In the genomic region with DNA sequence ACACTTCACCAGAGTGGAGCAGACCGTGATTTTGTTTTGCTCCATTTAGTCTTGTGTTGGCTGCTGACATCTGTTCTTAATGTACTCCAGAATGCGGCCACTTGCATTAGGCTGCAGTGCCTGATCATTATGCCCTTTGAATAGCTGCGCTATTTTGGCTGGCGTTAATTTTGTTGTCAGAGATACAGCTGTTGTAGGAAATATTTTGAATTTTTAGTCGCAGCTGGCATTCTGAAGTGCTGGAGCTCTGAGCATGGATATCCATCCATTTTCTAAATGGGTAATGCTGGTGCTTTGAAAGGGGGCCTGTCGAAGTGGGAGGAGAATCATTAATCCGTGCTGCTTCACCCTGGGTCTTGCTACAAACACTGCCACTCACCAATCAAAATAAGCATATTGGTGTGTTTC, we compare ENCODE assay signal across 13 mouse cellular contexts.
DNase-seq lines count a peak whose midpoint lies in the region; ATAC-seq and TF ChIP-seq lines count a peak whose summit lies in the region.
"Had no signal": no experiment of that assay in that cellular context is flagged by ENCODE, and none has a peak within 500 bp of the region (broad histone marks: within the 10 kb centered on the region; RNA-seq: fewer than 3 reads in every experiment).

No protein-coding gene starts in this region.

- no peak overlapping the region for H3K4me2 ChIP-seq in forebrain, embryonic 12.5 days
- no peak overlapping the region for H3K4me2 ChIP-seq in hindbrain, postnatal 0 days (ENCODE audit: low read depth, low read length)
- no peak overlapping the region for H3K4me2 ChIP-seq in hindbrain, embryonic 13.5 days
- H3K4me2 ChIP-seq in forebrain, embryonic 14.5 days (ENCODE audit: low read length): no peak overlapping the region

- peak overlapping the region; percentile 9; the same call in 1 of the 2 replicates for H3K27ac ChIP-seq in forebrain, embryonic 10.5 days
- H3K27ac ChIP-seq in forebrain, embryonic 12.5 days: no peak overlapping the region
- no peak overlapping the region for H3K27ac ChIP-seq in hindbrain, postnatal 0 days
- H3K27ac ChIP-seq in hindbrain, embryonic 13.5 days: no peak overlapping the region
- no peak overlapping the region for H3K27ac ChIP-seq in forebrain, embryonic 14.5 days (ENCODE audit: low read depth, low read length)
- H3K27ac ChIP-seq: stomach, postnatal 0 days had no signal

- no peaks in the 10 kb centered on the region for H3K9me3 ChIP-seq in forebrain, embryonic 10.5 days
- H3K9me3 ChIP-seq in forebrain, embryonic 12.5 days: 0 out of 2 replicates have a peak, but pooled peaks cover 4% of the 10 kb centered on the region
- no peaks in the 10 kb centered on the region for H3K9me3 ChIP-seq in hindbrain, postnatal 0 days (ENCODE audit: low read length)
- H3K9me3 ChIP-seq in hindbrain, embryonic 13.5 days: no peaks in the 10 kb centered on the region
- no peaks in the 10 kb centered on the region for H3K9me3 ChIP-seq in forebrain, embryonic 14.5 days (replicated peaks; ENCODE audit: control insufficient read depth, low read length)

- whole genome bisulfite sequencing in forebrain, embryonic 10.5 days: 59% methylated on average over 7 of the region's 7 CpGs
- WGBS in forebrain, embryonic 12.5 days: 40% methylated on average over 7 of the region's 7 CpGs
- WGBS in hindbrain, postnatal 0 days: 56% methylated on average over 7 of the region's 7 CpGs
- 49% methylated on average over 7 of the region's 7 CpGs for WGBS in hindbrain, embryonic 13.5 days
- 24% methylated on average over 7 of the region's 7 CpGs for WGBS in forebrain, embryonic 14.5 days

- H3K36me3 ChIP-seq in forebrain, embryonic 10.5 days (replicated peaks): no peaks in the 10 kb centered on the region
- H3K36me3 ChIP-seq in forebrain, embryonic 12.5 days (replicated peaks): no peaks in the 10 kb centered on the region
- H3K36me3 ChIP-seq in hindbrain, postnatal 0 days (ENCODE audit: insufficient read depth, low read length): no peaks in the 10 kb centered on the region
- no peaks in the 10 kb centered on the region for H3K36me3 ChIP-seq in hindbrain, embryonic 13.5 days
- H3K36me3 ChIP-seq in forebrain, embryonic 14.5 days (ENCODE audit: control insufficient read depth, insufficient read depth, low read length): no peaks in the 10 kb centered on the region

- no peak overlapping the region for H3K9ac ChIP-seq in forebrain, embryonic 12.5 days
- no peak overlapping the region for H3K9ac ChIP-seq in hindbrain, postnatal 0 days (replicated peaks; ENCODE audit: low read length)
- no peak overlapping the region for H3K9ac ChIP-seq in hindbrain, embryonic 13.5 days
- H3K9ac ChIP-seq in forebrain, embryonic 14.5 days (ENCODE audit: low read length): no peak overlapping the region

- DNase-seq in forebrain, embryonic 10.5 days (ENCODE audit: extremely low spot score, low spot score): no peak
- peak; percentile 14 for DNase-seq in hindbrain, postnatal 0 days (ENCODE audit: low spot score)
- peak; percentile 74 for DNase-seq in forebrain, embryonic 14.5 days (ENCODE audit: low spot score)
- peak; percentile 17 for DNase-seq in telencephalon, adult 2 months (ENCODE audit: low read depth, low spot score)
- no peak for DNase-seq in kidney, adult 8-10 months
- no peak for DNase-seq in gastrocnemius, postnatal 14 days
- DNase-seq: adrenal gland, postnatal 25 days; cerebellum, adult 9-10 months; lung, adult 2 months had no signal

- peaks cover 10% of the 10 kb centered on the region for H3K4me1 ChIP-seq in forebrain, embryonic 10.5 days
- H3K4me1 ChIP-seq in forebrain, embryonic 12.5 days: peaks cover 6% of the 10 kb centered on the region; the same call in 1 of the 2 replicates
- no peaks in the 10 kb centered on the region for H3K4me1 ChIP-seq in hindbrain, postnatal 0 days (ENCODE audit: insufficient read depth, low read length)
- H3K4me1 ChIP-seq in hindbrain, embryonic 13.5 days (replicated peaks): 0 out of 2 replicates have a peak, but pooled peaks cover 7% of the 10 kb centered on the region
- peaks cover 5% of the 10 kb centered on the region; the same call in 1 of the 2 replicates for H3K4me1 ChIP-seq in forebrain, embryonic 14.5 days (ENCODE audit: control insufficient read depth, insufficient read depth, low read length)

- intact Hi-C loops in gastrocnemius, postnatal 14 days (cut with DNase I; ENCODE audit: low total_unique reads): no loop called here

- no peak for ATAC-seq in forebrain, embryonic 12.5 days (ENCODE audit: low FRiP score)
- no peak for ATAC-seq in hindbrain, postnatal 0 days
- no peak for ATAC-seq in hindbrain, embryonic 13.5 days (ENCODE audit: low FRiP score)
- ATAC-seq in forebrain, embryonic 14.5 days: peak; percentile 77
- ATAC-seq: intestine, postnatal 0 days had no signal

- no peak overlapping the region for H3K4me3 ChIP-seq in forebrain, embryonic 10.5 days
- H3K4me3 ChIP-seq in forebrain, embryonic 12.5 days (replicated peaks): no peak overlapping the region
- no peak overlapping the region for H3K4me3 ChIP-seq in hindbrain, postnatal 0 days (ENCODE audit: low read length)
- no peak overlapping the region for H3K4me3 ChIP-seq in hindbrain, embryonic 13.5 days
- H3K4me3 ChIP-seq in forebrain, embryonic 14.5 days (ENCODE audit: low read depth, low read length): no peak overlapping the region

- no peaks in the 10 kb centered on the region for H3K27me3 ChIP-seq in forebrain, embryonic 10.5 days (ENCODE audit: poor library complexity, severe bottlenecking)
- H3K27me3 ChIP-seq in forebrain, embryonic 12.5 days: no peaks in the 10 kb centered on the region
- H3K27me3 ChIP-seq in hindbrain, postnatal 0 days (ENCODE audit: insufficient read depth, low read length): no peaks in the 10 kb centered on the region
- no peaks in the 10 kb centered on the region for H3K27me3 ChIP-seq in hindbrain, embryonic 13.5 days
- no peaks in the 10 kb centered on the region for H3K27me3 ChIP-seq in forebrain, embryonic 14.5 days (replicated peaks; ENCODE audit: control insufficient read depth, insufficient read depth, low read length)

- no peak for TF ChIP-seq CTCF in hindbrain, postnatal 0 days (IDR thresholded peaks at IDR 0.05; ENCODE audit: low read depth)

Comparison
In these comparisons a context has a peak if more than half of its experiments do, and no peak if none do; other contexts are left out.
1. DNase-seq: peak in hindbrain, postnatal 0 days (single experiment), forebrain, embryonic 14.5 days (single experiment) and telencephalon, adult 2 months (single experiment); none in forebrain, embryonic 10.5 days (single experiment), kidney, adult 8-10 months (0 of 2) and gastrocnemius, postnatal 14 days (single experiment).